ENCODE assay signal across 25 mouse cellular contexts in genomic region chr3:82165937-82166336, GRCm38 (mm10). TPM values are rescaled to one million over a fixed set of nuclear protein-coding genes. Genes with fewer than 3 reads are reported as not detected.
DNase-seq lines count a peak whose midpoint lies in the region; ATAC-seq and TF ChIP-seq lines count a peak whose summit lies in the region.
"Had no signal": no experiment of that assay in that cellular context is flagged by ENCODE, and none has a peak within 500 bp of the region (broad histone marks: within the 10 kb centered on the region; RNA-seq: fewer than 3 reads in every experiment).

No protein-coding gene starts in this region.

- no peak overlapping the region for H3K4me2 ChIP-seq in liver, embryonic 11.5 days
- H3K4me2 ChIP-seq in liver, embryonic 14.5 days (ENCODE audit: low read depth), result no peak overlapping the region
- H3K4me2 ChIP-seq: embryonic facial prominence, embryonic 12.5 days; forebrain, embryonic 13.5 days; forebrain, embryonic 15.5 days had no signal

- no peaks in the 10 kb centered on the region for H3K9me3 ChIP-seq in liver, embryonic 11.5 days (ENCODE audit: control insufficient read depth, low read length)
- H3K9me3 ChIP-seq in MEL (replicated peaks; ENCODE audit: insufficient read depth, low read length), result no peaks in the 10 kb centered on the region
- no peaks in the 10 kb centered on the region for H3K9me3 ChIP-seq in liver, embryonic 14.5 days (ENCODE audit: control insufficient read depth, low read length)
- H3K9me3 ChIP-seq: embryonic facial prominence, embryonic 10.5 days; embryonic facial prominence, embryonic 12.5 days; forebrain, embryonic 13.5 days; forebrain, embryonic 15.5 days; G1E had no signal

- peak in 1 of 2 experiments; percentile 18; a peak in 1 of 4 replicates for TF ChIP-seq EP300 in MEL (IDR thresholded peaks at IDR 0.05; ENCODE audit: low read depth in 1 of 2, low read length in 2 of 2)
- peak; percentile 38; the same call in 1 of the 2 replicates for TF ChIP-seq EP300 in liver, embryonic 14.5 days (IDR thresholded peaks at IDR 0.05; ENCODE audit: low read depth)

- H3K36me3 ChIP-seq in liver, embryonic 11.5 days (ENCODE audit: control insufficient read depth, insufficient read depth, low read length), result no peaks in the 10 kb centered on the region
- H3K36me3 ChIP-seq in MEL (ENCODE audit: control insufficient read depth in 1 of 2, insufficient read depth in 2 of 2, low read length in 2 of 2), result no peaks in the 10 kb centered on the region
- no peaks in the 10 kb centered on the region for H3K36me3 ChIP-seq in liver, embryonic 14.5 days (replicated peaks; ENCODE audit: control insufficient read depth, insufficient read depth, low read depth)
- H3K36me3 ChIP-seq: embryonic facial prominence, embryonic 10.5 days; embryonic facial prominence, embryonic 12.5 days; forebrain, embryonic 15.5 days; G1E had no signal

- no peak overlapping the region for H3K27ac ChIP-seq in liver, embryonic 11.5 days (ENCODE audit: low read depth, low read length)
- H3K27ac ChIP-seq in MEL (ENCODE audit: control insufficient read depth, low read depth, low read length), result no peak overlapping the region
- no peak overlapping the region for H3K27ac ChIP-seq in liver, embryonic 14.5 days
- H3K27ac ChIP-seq: embryonic facial prominence, embryonic 10.5 days; embryonic facial prominence, embryonic 12.5 days; forebrain, embryonic 13.5 days; forebrain, embryonic 15.5 days had no signal

- WGBS in liver, embryonic 11.5 days, result 31% methylated on average over 2 of the region's 2 CpGs
- 17% methylated on average over 2 of the region's 2 CpGs for WGBS in liver, embryonic 14.5 days (ENCODE audit: insufficient replicate concordance)

- no peaks in the 10 kb centered on the region for H3K79me2 ChIP-seq in MEL (ENCODE audit: control insufficient read depth, insufficient read depth, low read length, poor library complexity)

- ATAC-seq in liver, embryonic 11.5 days (replicated peaks; ENCODE audit: low FRiP score), result peak; percentile 60
- 0 out of 2 replicates have a peak, but pooled peaks have one; percentile 39 for ATAC-seq in common myeloid progenitor, adult 5-6 weeks (replicated peaks; ENCODE audit: low read depth, poor library complexity, severe bottlenecking)
- no peak for ATAC-seq in liver, embryonic 14.5 days (ENCODE audit: insufficient read depth)
- ATAC-seq: activated CD4-positive, CD25-positive, alpha-beta regulatory T cell, adult 4 months; CD4-positive, CD25-positive, alpha-beta regulatory T cell, adult 4 months; forebrain, embryonic 13.5 days; forebrain, embryonic 15.5 days; forebrain, postnatal 0 days; Patski had no signal

- no peak overlapping the region for H3K4me3 ChIP-seq in liver, embryonic 11.5 days (ENCODE audit: low read depth, low read length)
- H3K4me3 ChIP-seq in MEL (ENCODE audit: control insufficient read depth in 1 of 2, insufficient read depth in 1 of 2, low read depth in 2 of 2, low read length in 2 of 2), result no peak overlapping the region
- no peak overlapping the region for H3K4me3 ChIP-seq in liver, embryonic 14.5 days (ENCODE audit: insufficient read depth in 1 of 2, low read depth in 2 of 2, low read length in 2 of 2)
- H3K4me3 ChIP-seq: embryonic facial prominence, embryonic 10.5 days; embryonic facial prominence, embryonic 12.5 days; forebrain, embryonic 13.5 days; forebrain, embryonic 15.5 days had no signal

- no peak overlapping the region for H3K9ac ChIP-seq in liver, embryonic 11.5 days (ENCODE audit: low read depth, low read length)
- no peak overlapping the region for H3K9ac ChIP-seq in MEL (ENCODE audit: control insufficient read depth, low read depth, low read length, poor library complexity, severe bottlenecking)
- H3K9ac ChIP-seq in liver, embryonic 14.5 days (replicated peaks), result no peak overlapping the region
- H3K9ac ChIP-seq: embryonic facial prominence, embryonic 12.5 days; forebrain, embryonic 13.5 days; forebrain, embryonic 15.5 days; forebrain, postnatal 0 days had no signal

- DNase-seq in liver, embryonic 11.5 days (ENCODE audit: low spot score), result no peak
- no peak for DNase-seq in liver
- DNase-seq in MEL (ENCODE audit: low read depth, low spot score), result no peak
- no peak for DNase-seq in liver, embryonic 14.5 days (ENCODE audit: low read depth in 3 of 3, low spot score in 3 of 3)
- no peak for DNase-seq in cerebellum, postnatal 36 days
- no peak for DNase-seq in cerebellum, postnatal 10 days
- DNase-seq: adrenal gland, adult 8-10 months; adrenal gland, postnatal 14 days; adrenal gland, postnatal 36 days; B cell, adult 2 months; cerebellum, adult 18-20 months; cerebellum, adult 8-10 months; cerebellum, adult 9-11 months; cerebellum, postnatal 25 days; forebrain, postnatal 0 days had no signal

- no peaks in the 10 kb centered on the region for H3K27me3 ChIP-seq in liver, embryonic 11.5 days (replicated peaks; ENCODE audit: control insufficient read depth, insufficient read depth, low read length)
- H3K27me3 ChIP-seq in MEL (ENCODE audit: control insufficient read depth in 1 of 2, insufficient read depth in 2 of 2, low read length in 2 of 2), result no peaks in the 10 kb centered on the region
- no peaks in the 10 kb centered on the region for H3K27me3 ChIP-seq in liver, embryonic 14.5 days (ENCODE audit: control insufficient read depth, insufficient read depth, low read length)
- H3K27me3 ChIP-seq: CH12.LX; embryonic facial prominence, embryonic 12.5 days; forebrain, embryonic 13.5 days; forebrain, embryonic 15.5 days had no signal

- TF ChIP-seq RAD21 in MEL (IDR thresholded peaks at IDR 0.05; ENCODE audit: low read depth, low read length), result no peak

- TF ChIP-seq POLR2A in MEL (IDR thresholded peaks at IDR 0.05; ENCODE audit: control insufficient read depth in 1 of 2, insufficient read depth in 1 of 2, low read depth in 1 of 2, low read length in 2 of 2, poor library complexity in 1 of 2), result no peak

- no peak for TF ChIP-seq CTCF in MEL (IDR thresholded peaks at IDR 0.05 in 2 of 3, conservative IDR thresholded peaks at IDR 0.05 in 1 of 3; ENCODE audit: control insufficient read depth in 1 of 3, insufficient read depth in 1 of 3, low read depth in 2 of 3, low read length in 3 of 3, poor library complexity in 1 of 3, severe bottlenecking in 1 of 3)
- TF ChIP-seq CTCF in liver, embryonic 14.5 days (IDR thresholded peaks at IDR 0.05; ENCODE audit: low read depth), result no peak

- peaks cover 3% of the 10 kb centered on the region; the same call in 1 of the 2 replicates for H3K4me1 ChIP-seq in liver, embryonic 11.5 days (replicated peaks; ENCODE audit: control insufficient read depth, insufficient read depth, low read length)
- H3K4me1 ChIP-seq in MEL (ENCODE audit: control insufficient read depth in 1 of 2, insufficient read depth in 2 of 2, low read length in 2 of 2), result no peaks in the 10 kb centered on the region
- H3K4me1 ChIP-seq in liver, embryonic 14.5 days (replicated peaks; ENCODE audit: control insufficient read depth in 2 of 2, insufficient read depth in 2 of 2, low read length in 1 of 2), result peaks cover 0 to 6% of the 10 kb centered on the region in 2 experiments; a peak in 1 of 4 replicates
- H3K4me1 ChIP-seq: embryonic facial prominence, embryonic 10.5 days; embryonic facial prominence, embryonic 12.5 days; forebrain, embryonic 13.5 days; forebrain, embryonic 15.5 days had no signal

TF ChIP-seq in MEL, 35 proteins besides CTCF, POLR2A, EP300 and RAD21:
- TF ChIP-seq TCF12 (IDR thresholded peaks at IDR 0.05; ENCODE audit: low read depth, low read length), result peak; percentile 62; the same call in 1 of the 2 replicates
- no peak for TF ChIP-seq GABPA (IDR thresholded peaks at IDR 0.05; ENCODE audit: low read depth, low read length)
- TF ChIP-seq KAT2A (conservative IDR thresholded peaks at IDR 0.05; ENCODE audit: low read depth, low read length), result no peak
- TF ChIP-seq NELFE (IDR thresholded peaks at IDR 0.05; ENCODE audit: low read depth, low read length), result no peak
- TF ChIP-seq NRF1 (IDR thresholded peaks at IDR 0.05; ENCODE audit: insufficient read depth, low read depth, low read length, poor library complexity, severe bottlenecking), result no peak
- TF ChIP-seq ETS1 (IDR thresholded peaks at IDR 0.05; ENCODE audit: low read depth, low read length), result no peak
- TF ChIP-seq GATA1 (IDR thresholded peaks at IDR 0.05; ENCODE audit: low read depth, low read length), result no peak

RNA-seq across cellular contexts. Expression of gene Gucy1a1, which starts 20.3 kb away (rescaled TPM):
- 18.4 and 18.8 TPM in 2 replicates for polyA plus RNA-seq in liver, embryonic 11.5 days (2014; fragmentation: Nextera tagmentation; extraction: Ambion mirVana)
- total RNA-seq in MEL (2012; rRNA removed), result not detected in 2 replicates
- polyA plus RNA-seq in MEL (2012; ENCODE audit: insufficient read depth in 1 of 2, insufficient read length in 2 of 2, low read depth in 1 of 2, low replicate concordance in 2 of 2, missing spikeins in 1 of 2), result not detected
- total RNA-seq in common myeloid progenitor, adult 5-6 weeks (2017), result 3.0 and 4.5 TPM in 2 replicates
- 2.1 and 2.6 TPM in 2 replicates for polyA plus RNA-seq in liver, embryonic 14.5 days (2012; rRNA removed)
- 4.7 and 5.1 TPM in 2 replicates for polyA plus RNA-seq in liver, embryonic 14.5 days (2014; fragmentation: Nextera tagmentation; extraction: Ambion mirVana)
- total RNA-seq: CH12.LX had no signal
- polyA plus RNA-seq: G1E, Patski had no signal
